Mouse (Mus musculus): ENCODE data around the gene Tpst2. TPM values are rescaled to one million over a fixed set of nuclear protein-coding genes. Genes with fewer than 3 reads are reported as not detected.

Tpst2 gene
- polyA plus RNA-seq, 1 experiment from 2014 or later: 32.3 TPM

GRCm38 (mm10) chr5:112321376-112321775 is 44.9 kb downstream of the Tpst2 start:
- Histone ChIP-seq H3K9ac (ENCODE audit: low read depth, low read length) (no peak overlapping the region), H3K4me3 (ENCODE audit: low read depth, low read length) (no peak overlapping the region), H3K9me3 (ENCODE audit: control insufficient read depth, low read length) (no peaks in the 10 kb centered on the region), H3K4me1 (replicated peaks; ENCODE audit: control insufficient read depth, insufficient read depth, low read length) (no peaks in the 10 kb centered on the region), H3K36me3 (ENCODE audit: control insufficient read depth, insufficient read depth, low read length) (no peaks in the 10 kb centered on the region), H3K27me3 (ENCODE audit: control insufficient read depth, insufficient read depth, low read length) (no peaks in the 10 kb centered on the region), H3K4me2 (replicated peaks; ENCODE audit: low read depth, low read length) (no peak overlapping the region), H3K27ac (ENCODE audit: low read depth, low read length) (no peak overlapping the region)
- ATAC-seq (ENCODE audit: low FRiP score) (no peak), DNase-seq (ENCODE audit: low spot score) (no peak)
- 84% methylated on average over 4 of the region's 4 CpGs for WGBS

- H3K4me2 ChIP-seq (replicated peaks; ENCODE audit: low read depth, low read length): no peak overlapping the region
- no peak overlapping the region for H3K4me3 ChIP-seq (ENCODE audit: low read depth, low read length)
- no peaks in the 10 kb centered on the region for H3K27me3 ChIP-seq (ENCODE audit: control insufficient read depth, insufficient read depth, low read length)
- H3K27ac ChIP-seq (ENCODE audit: low read depth, low read length): no peak overlapping the region
- H3K9ac ChIP-seq (ENCODE audit: low read depth, low read length): no peak overlapping the region
- DNase-seq (ENCODE audit: low spot score) (no peak), ATAC-seq (ENCODE audit: low FRiP score) (no peak)
- no peaks in the 10 kb centered on the region for H3K9me3 ChIP-seq (ENCODE audit: control insufficient read depth, low read length)
- no peaks in the 10 kb centered on the region for H3K36me3 ChIP-seq (ENCODE audit: control insufficient read depth, insufficient read depth, low read length)
- H3K4me1 ChIP-seq (replicated peaks; ENCODE audit: control insufficient read depth, insufficient read depth, low read length): no peaks in the 10 kb centered on the region
- 92% methylated on average over 6 of the region's 6 CpGs for WGBS
Observed at GRCm38 (mm10) chr5:112323246-112323645, 46.8 kb downstream of the Tpst2 start.

- Histone ChIP-seq H3K4me3 (ENCODE audit: low read depth, low read length) (no peak overlapping the region), H3K27ac (ENCODE audit: low read depth, low read length) (no peak overlapping the region), H3K9me3 (ENCODE audit: control insufficient read depth, low read length) (no peaks in the 10 kb centered on the region), H3K4me1 (replicated peaks; ENCODE audit: control insufficient read depth, insufficient read depth, low read length) (no peaks in the 10 kb centered on the region), H3K9ac (ENCODE audit: low read depth, low read length) (no peak overlapping the region), H3K36me3 (ENCODE audit: control insufficient read depth, insufficient read depth, low read length) (peaks cover 5% of the 10 kb centered on the region; the same call in 1 of the 2 replicates), H3K27me3 (ENCODE audit: control insufficient read depth, insufficient read depth, low read length) (no peaks in the 10 kb centered on the region), H3K4me2 (replicated peaks; ENCODE audit: low read depth, low read length) (no peak overlapping the region)
- DNase-seq (ENCODE audit: low spot score) (peak; percentile 47), ATAC-seq (ENCODE audit: low FRiP score) (peak; percentile 50; the same call in 1 of the 2 replicates)
- 34% methylated on average over 24 of the region's 24 CpGs for WGBS
Observed at GRCm38 (mm10) chr5:112324637-112325545, 48.4 kb downstream of the Tpst2 start.

GRCm38 (mm10) chr5:112325546-112326445 is 49.3 kb downstream of the Tpst2 start, which contains the start of gene Tfip11:
Gene Tfip11, plus strand, starts transcription at chr5:112326358.
- Histone ChIP-seq H3K4me1 (replicated peaks; ENCODE audit: control insufficient read depth, insufficient read depth, low read length) (no peaks in the 10 kb centered on the region), H3K36me3 (ENCODE audit: control insufficient read depth, insufficient read depth, low read length) (peaks cover 11% of the 10 kb centered on the region; the same call in 1 of the 2 replicates), H3K9me3 (ENCODE audit: control insufficient read depth, low read length) (no peaks in the 10 kb centered on the region), H3K27ac (ENCODE audit: low read depth, low read length) (peak within 1 kb of the TSS; percentile 31; the same call in 1 of the 2 replicates), H3K27me3 (ENCODE audit: control insufficient read depth, insufficient read depth, low read length) (no peaks in the 10 kb centered on the region), H3K9ac (ENCODE audit: low read depth, low read length) (peak within 1 kb of the TSS; percentile 74), H3K4me2 (replicated peaks; ENCODE audit: low read depth, low read length) (peak within 1 kb of the TSS; percentile 70), H3K4me3 (ENCODE audit: low read depth, low read length) (peak within 1 kb of the TSS; percentile 86)
- 9% methylated on average over 48 of the region's 48 CpGs for WGBS
- peak; percentile 98 for DNase-seq (ENCODE audit: low spot score)
- ATAC-seq (ENCODE audit: low FRiP score): peak; percentile 88

GRCm38 (mm10) chr5:112326446-112327009 is 50.0 kb downstream of the Tpst2 start:
- no peaks in the 10 kb centered on the region for H3K4me1 ChIP-seq (replicated peaks; ENCODE audit: control insufficient read depth, insufficient read depth, low read length)
- ATAC-seq (ENCODE audit: low FRiP score) (peak; percentile 77), DNase-seq (ENCODE audit: low spot score) (no peak)
- H3K36me3 ChIP-seq (ENCODE audit: control insufficient read depth, insufficient read depth, low read length): peaks cover 11% of the 10 kb centered on the region; the same call in 1 of the 2 replicates
- peak overlapping the region; percentile 70 for H3K4me2 ChIP-seq (replicated peaks; ENCODE audit: low read depth, low read length)
- no peaks in the 10 kb centered on the region for H3K9me3 ChIP-seq (ENCODE audit: control insufficient read depth, low read length)
- no peak overlapping the region for H3K27ac ChIP-seq (ENCODE audit: low read depth, low read length)
- no peaks in the 10 kb centered on the region for H3K27me3 ChIP-seq (ENCODE audit: control insufficient read depth, insufficient read depth, low read length)
- WGBS: 1% methylated on average over 31 of the region's 33 CpGs
- peak overlapping the region; percentile 74 for H3K9ac ChIP-seq (ENCODE audit: low read depth, low read length)
- peak overlapping the region; percentile 86 for H3K4me3 ChIP-seq (ENCODE audit: low read depth, low read length)

GRCm38 (mm10) chr5:112327854-112328253 is 51.4 kb downstream of the Tpst2 start:
- DNase-seq (ENCODE audit: low spot score): no peak
- Histone ChIP-seq H3K27ac (ENCODE audit: low read depth, low read length) (no peak overlapping the region), H3K27me3 (ENCODE audit: control insufficient read depth, insufficient read depth, low read length) (no peaks in the 10 kb centered on the region), H3K36me3 (ENCODE audit: control insufficient read depth, insufficient read depth, low read length) (peaks cover 16% of the 10 kb centered on the region; the same call in 1 of the 2 replicates), H3K4me1 (replicated peaks; ENCODE audit: control insufficient read depth, insufficient read depth, low read length) (no peaks in the 10 kb centered on the region), H3K9me3 (ENCODE audit: control insufficient read depth, low read length) (no peaks in the 10 kb centered on the region), H3K4me2 (replicated peaks; ENCODE audit: low read depth, low read length) (no peak overlapping the region), H3K9ac (ENCODE audit: low read depth, low read length) (no peak overlapping the region), H3K4me3 (ENCODE audit: low read depth, low read length) (no peak overlapping the region)
- no peak for ATAC-seq (ENCODE audit: low FRiP score)
- WGBS: 94% methylated on average over 15 of the region's 15 CpGs

- Histone ChIP-seq H3K9me3 (ENCODE audit: control insufficient read depth, low read length) (no peaks in the 10 kb centered on the region), H3K4me3 (ENCODE audit: low read depth, low read length) (no peak overlapping the region), H3K9ac (ENCODE audit: low read depth, low read length) (no peak overlapping the region), H3K4me2 (replicated peaks; ENCODE audit: low read depth, low read length) (no peak overlapping the region), H3K36me3 (ENCODE audit: control insufficient read depth, insufficient read depth, low read length) (peaks cover 22% of the 10 kb centered on the region), H3K27me3 (ENCODE audit: control insufficient read depth, insufficient read depth, low read length) (no peaks in the 10 kb centered on the region), H3K27ac (ENCODE audit: low read depth, low read length) (no peak overlapping the region), H3K4me1 (replicated peaks; ENCODE audit: control insufficient read depth, insufficient read depth, low read length) (no peaks in the 10 kb centered on the region)
- DNase-seq (ENCODE audit: low spot score) (no peak), ATAC-seq (ENCODE audit: low FRiP score) (no peak)
- WGBS: 96% methylated on average over 14 of the region's 14 CpGs
Observed at GRCm38 (mm10) chr5:112329805-112330564, 53.5 kb downstream of the Tpst2 start.

GRCm38 (mm10) chr5:112335473-112335872 is 59.0 kb downstream of the Tpst2 start:
- H3K4me2 ChIP-seq (replicated peaks; ENCODE audit: low read depth, low read length): no peak overlapping the region
- H3K4me1 ChIP-seq (replicated peaks; ENCODE audit: control insufficient read depth, insufficient read depth, low read length): no peaks in the 10 kb centered on the region
- no peak overlapping the region for H3K27ac ChIP-seq (ENCODE audit: low read depth, low read length)
- no peak for ATAC-seq (ENCODE audit: low FRiP score)
- 21% methylated on average over 2 of the region's 2 CpGs for WGBS
- no peaks in the 10 kb centered on the region for H3K9me3 ChIP-seq (ENCODE audit: control insufficient read depth, low read length)
- H3K27me3 ChIP-seq (ENCODE audit: control insufficient read depth, insufficient read depth, low read length): no peaks in the 10 kb centered on the region
- no peak overlapping the region for H3K9ac ChIP-seq (ENCODE audit: low read depth, low read length)
- peaks cover 15% of the 10 kb centered on the region for H3K36me3 ChIP-seq (ENCODE audit: control insufficient read depth, insufficient read depth, low read length)
- DNase-seq (ENCODE audit: low spot score): peak; percentile 63
- no peak overlapping the region for H3K4me3 ChIP-seq (ENCODE audit: low read depth, low read length)
